Comparison of ENCODE assay signal across 10 mouse cellular contexts in genomic region chr5:99419872-99420271, GRCm38 (mm10).
"Had no signal": no experiment of that assay in that cellular context is flagged by ENCODE, and none has a peak within 500 bp of the region (broad histone marks: within the 10 kb centered on the region; RNA-seq: fewer than 3 reads in every experiment).

No protein-coding gene starts in this region.

- H3K27ac ChIP-seq: hindbrain, embryonic 15.5 days; limb, embryonic 12.5 days; liver, embryonic 13.5 days; midbrain, embryonic 13.5 days; neural tube, embryonic 12.5 days had no signal

- H3K36me3 ChIP-seq: hindbrain, embryonic 15.5 days; limb, embryonic 12.5 days; liver, embryonic 13.5 days; midbrain, embryonic 13.5 days; neural tube, embryonic 12.5 days had no signal

- ATAC-seq: liver, postnatal 0 days; midbrain, embryonic 13.5 days had no signal

- DNase-seq: kidney, adult 2 months; kidney, postnatal 25 days; layer of hippocampus, postnatal 36 days; liver; liver, embryonic 13.5 days; liver, postnatal 0 days had no signal

- H3K9ac ChIP-seq: hindbrain, embryonic 15.5 days; limb, embryonic 12.5 days; liver, embryonic 13.5 days; liver, postnatal 0 days; midbrain, embryonic 13.5 days; neural tube, embryonic 12.5 days had no signal

- H3K4me2 ChIP-seq: hindbrain, embryonic 15.5 days; limb, embryonic 12.5 days; liver, embryonic 13.5 days; midbrain, embryonic 13.5 days; neural tube, embryonic 12.5 days had no signal

- H3K4me1 ChIP-seq: hindbrain, embryonic 15.5 days; limb, embryonic 12.5 days; midbrain, embryonic 13.5 days; neural tube, embryonic 12.5 days had no signal

- H3K9me3 ChIP-seq: hindbrain, embryonic 15.5 days; limb, embryonic 12.5 days; liver, embryonic 13.5 days; midbrain, embryonic 13.5 days; neural tube, embryonic 12.5 days had no signal

- H3K4me3 ChIP-seq: hindbrain, embryonic 15.5 days; limb, embryonic 12.5 days; liver, embryonic 13.5 days; midbrain, embryonic 13.5 days; neural tube, embryonic 12.5 days had no signal

- H3K27me3 ChIP-seq: hindbrain, embryonic 15.5 days; liver, embryonic 13.5 days; neural tube, embryonic 12.5 days had no signal
